Mouse (Mus musculus): Measurements from ENCODE around the gene Nubp1. TPM values are rescaled to one million over a fixed set of nuclear protein-coding genes. Genes with fewer than 3 reads are reported as not detected.

The Nubp1 gene
- 35.9 and 42.6 TPM in 2 replicates for total RNA-seq (2017)

GRCm38 (mm10) chr16:10411764-10412746, at the start of gene Nubp1:
Gene Nubp1, plus strand, starts transcription at chr16:10411948.
- peak; percentile 97 to 98 for ATAC-seq (replicated peaks in 1 of 2; ENCODE audit: insufficient read depth in 1 of 2, low FRiP score in 2 of 2, low TSS enrichment in 1 of 2, low read depth in 1 of 2, poor library complexity in 2 of 2, severe bottlenecking in 2 of 2)

DNA sequence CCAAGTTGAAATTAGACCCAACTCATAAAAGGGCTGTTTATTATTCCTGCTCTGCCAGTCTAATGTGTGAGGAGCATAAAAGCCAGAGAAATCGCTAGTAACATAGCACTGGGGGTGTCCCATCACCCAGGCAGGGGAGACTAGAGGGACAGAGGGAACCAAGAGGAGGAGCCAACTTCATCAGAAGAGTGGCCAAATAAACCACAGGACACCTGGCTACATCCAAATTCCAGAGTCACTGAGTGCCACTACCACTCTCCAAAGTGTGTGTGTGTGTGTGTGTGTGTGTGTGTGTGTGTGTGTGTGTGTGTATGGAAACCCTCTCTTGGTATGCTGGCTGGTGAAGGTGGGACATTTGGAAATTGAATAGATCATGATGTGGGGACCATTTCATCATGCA, 48.7 kb upstream of the Nubp1 start:
- no peak for ATAC-seq (replicated peaks in 1 of 2; ENCODE audit: insufficient read depth in 1 of 2, low FRiP score in 2 of 2, low TSS enrichment in 1 of 2, low read depth in 1 of 2, poor library complexity in 2 of 2, severe bottlenecking in 2 of 2)

- ATAC-seq (replicated peaks in 1 of 2; ENCODE audit: insufficient read depth in 1 of 2, low FRiP score in 2 of 2, low TSS enrichment in 1 of 2, low read depth in 1 of 2, poor library complexity in 2 of 2, severe bottlenecking in 2 of 2): no peak
Observed at GRCm38 (mm10) chr16:10365796-10366195, 46.0 kb upstream of the Nubp1 start.

DNA sequence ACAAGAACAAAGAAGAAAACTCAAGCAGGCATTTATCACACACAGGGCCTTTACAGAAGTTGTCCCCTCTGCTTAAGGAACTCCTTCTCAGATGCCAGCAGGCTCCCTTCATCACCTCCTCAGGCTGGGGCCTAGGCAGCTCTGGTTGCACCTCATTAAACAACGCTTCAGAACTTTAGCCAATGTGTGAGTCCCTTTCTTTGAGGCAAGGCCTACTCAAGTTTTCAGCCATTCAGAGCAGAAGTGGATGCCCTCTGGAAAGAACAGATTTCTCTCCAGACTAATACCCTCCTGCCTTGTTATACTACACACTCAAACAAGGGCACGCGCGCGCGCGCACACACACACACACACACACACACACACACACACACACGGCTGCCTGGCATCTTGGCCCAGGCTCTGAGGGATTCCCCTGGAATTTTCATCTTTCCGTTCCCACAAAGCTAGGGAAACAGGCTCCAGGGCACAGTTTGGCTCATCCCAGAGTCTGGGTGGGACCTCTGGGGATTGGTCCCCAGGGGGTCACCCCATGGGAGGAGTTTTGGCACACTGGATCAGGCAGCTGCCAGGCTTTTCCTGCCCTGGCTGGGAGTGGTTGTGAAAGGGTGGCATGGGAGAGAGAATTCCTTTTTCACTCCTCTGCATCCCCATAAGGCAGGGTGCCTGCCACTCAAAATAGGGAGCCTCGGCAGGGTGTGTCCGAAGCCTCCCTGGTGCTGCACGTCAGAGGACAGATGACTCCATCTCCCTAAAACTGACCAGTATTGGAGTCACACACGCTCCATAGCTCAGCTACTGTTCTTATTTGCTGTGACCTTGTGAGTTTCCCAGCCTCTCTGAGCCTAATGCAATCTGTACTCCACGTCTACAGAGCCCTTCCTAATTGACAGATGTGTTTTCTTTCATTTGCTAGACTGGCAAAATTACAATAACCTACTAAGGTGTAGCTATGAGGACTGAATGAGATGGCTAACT, 45.2 kb upstream of the Nubp1 start:
- no peak for ATAC-seq (replicated peaks in 1 of 2; ENCODE audit: insufficient read depth in 1 of 2, low FRiP score in 2 of 2, low TSS enrichment in 1 of 2, low read depth in 1 of 2, poor library complexity in 2 of 2, severe bottlenecking in 2 of 2)

GRCm38 (mm10) chr16:10369468-10369934, 42.2 kb upstream of the Nubp1 start:
- no peak for ATAC-seq (replicated peaks in 1 of 2; ENCODE audit: insufficient read depth in 1 of 2, low FRiP score in 2 of 2, low TSS enrichment in 1 of 2, low read depth in 1 of 2, poor library complexity in 2 of 2, severe bottlenecking in 2 of 2)

GRCm38 (mm10) chr16:10369996-10370395, 41.8 kb upstream of the Nubp1 start:
- ATAC-seq (replicated peaks in 1 of 2; ENCODE audit: insufficient read depth in 1 of 2, low FRiP score in 2 of 2, low TSS enrichment in 1 of 2, low read depth in 1 of 2, poor library complexity in 2 of 2, severe bottlenecking in 2 of 2): no peak; a peak in 1 of 4 replicates

DNA sequence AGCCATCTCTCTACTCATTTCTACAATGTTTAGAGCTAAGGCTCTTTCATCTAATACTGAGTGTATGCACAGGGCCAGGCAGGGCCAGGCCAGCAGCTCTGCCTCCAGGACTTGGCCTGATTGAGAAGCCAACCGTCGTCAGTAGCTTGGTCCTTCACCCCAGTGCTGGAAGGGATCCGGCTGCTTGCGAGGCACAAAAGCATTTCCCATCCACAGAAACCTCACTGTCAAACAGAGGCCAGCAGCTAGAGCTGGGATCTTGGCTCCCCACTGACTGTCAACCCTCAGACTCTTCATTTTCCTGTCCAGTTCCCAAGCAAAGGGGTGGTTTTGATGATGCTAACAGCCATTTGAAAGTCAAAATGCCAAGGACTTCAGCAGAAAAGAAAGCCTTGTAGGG, 39.4 kb upstream of the Nubp1 start:
- ATAC-seq (replicated peaks in 1 of 2; ENCODE audit: insufficient read depth in 1 of 2, low FRiP score in 2 of 2, low TSS enrichment in 1 of 2, low read depth in 1 of 2, poor library complexity in 2 of 2, severe bottlenecking in 2 of 2): no peak

DNA sequence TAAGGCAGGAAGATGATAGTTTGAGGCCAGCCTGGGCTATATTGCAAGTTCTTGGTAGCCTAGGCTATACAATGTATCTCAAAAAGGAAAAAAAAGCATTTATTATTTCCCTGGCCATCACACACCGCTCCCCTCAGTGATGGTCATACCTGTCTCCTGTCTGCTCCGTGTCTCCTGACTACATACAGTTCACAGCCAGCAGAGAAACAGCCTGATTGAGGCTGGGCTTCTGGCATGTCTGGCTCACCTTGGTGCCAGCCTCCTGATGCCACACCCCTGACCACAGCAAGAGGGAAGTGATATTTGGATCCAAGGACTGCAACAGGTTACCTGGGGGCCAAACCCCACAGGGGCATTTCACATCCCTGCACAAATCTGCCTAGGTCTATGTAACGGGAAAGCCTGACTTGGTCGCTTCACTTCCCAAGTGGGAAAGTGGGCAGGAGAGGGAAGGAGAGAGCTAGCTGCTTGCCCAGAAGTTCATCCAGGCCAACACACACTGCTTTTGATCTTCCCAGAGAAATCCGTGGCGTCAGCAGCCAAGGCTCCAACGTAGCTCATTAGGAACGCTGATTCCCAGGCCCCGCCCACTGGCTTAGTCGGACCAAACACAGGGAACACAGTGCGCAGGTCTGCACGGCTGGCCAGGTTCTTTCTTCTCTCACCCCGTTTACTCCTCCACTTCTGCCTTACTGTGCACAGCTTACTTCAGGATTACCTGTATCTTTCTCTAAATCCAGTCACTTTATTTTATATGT, 37.3 kb upstream of the Nubp1 start:
- no peak for ATAC-seq (replicated peaks in 1 of 2; ENCODE audit: insufficient read depth in 1 of 2, low FRiP score in 2 of 2, low TSS enrichment in 1 of 2, low read depth in 1 of 2, poor library complexity in 2 of 2, severe bottlenecking in 2 of 2)

GRCm38 (mm10) chr16:10377286-10377685, 34.5 kb upstream of the Nubp1 start:
- ATAC-seq (replicated peaks in 1 of 2; ENCODE audit: insufficient read depth in 1 of 2, low FRiP score in 2 of 2, low TSS enrichment in 1 of 2, low read depth in 1 of 2, poor library complexity in 2 of 2, severe bottlenecking in 2 of 2): no peak

GRCm38 (mm10) chr16:10379531-10379930, 32.2 kb upstream of the Nubp1 start:
- ATAC-seq (replicated peaks in 1 of 2; ENCODE audit: insufficient read depth in 1 of 2, low FRiP score in 2 of 2, low TSS enrichment in 1 of 2, low read depth in 1 of 2, poor library complexity in 2 of 2, severe bottlenecking in 2 of 2): no peak

DNA sequence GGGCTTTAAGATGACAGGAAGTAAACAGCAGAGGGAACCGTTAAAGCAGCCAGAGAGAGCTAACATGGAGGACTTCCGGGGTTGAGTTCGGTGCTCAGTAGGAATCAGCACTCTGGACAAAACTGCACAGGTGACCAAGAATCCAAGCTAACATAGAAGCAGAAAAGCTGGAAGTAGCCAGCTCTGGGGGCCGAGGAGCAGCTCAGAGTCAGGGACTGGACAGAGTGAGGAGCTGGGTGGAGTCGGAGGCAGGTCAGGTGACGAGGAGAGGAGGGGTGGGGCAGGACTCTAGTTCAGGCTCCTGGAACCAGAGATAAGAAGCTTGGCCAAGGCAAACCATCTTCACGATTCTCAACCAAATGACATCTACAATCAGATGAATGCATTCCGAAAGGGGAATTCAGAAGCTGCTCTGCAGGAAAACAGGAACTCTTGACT, 27.7 kb upstream of the Nubp1 start:
- peak; percentile 78 to 90 for ATAC-seq (replicated peaks in 1 of 2; ENCODE audit: insufficient read depth in 1 of 2, low FRiP score in 2 of 2, low TSS enrichment in 1 of 2, low read depth in 1 of 2, poor library complexity in 2 of 2, severe bottlenecking in 2 of 2)

DNA sequence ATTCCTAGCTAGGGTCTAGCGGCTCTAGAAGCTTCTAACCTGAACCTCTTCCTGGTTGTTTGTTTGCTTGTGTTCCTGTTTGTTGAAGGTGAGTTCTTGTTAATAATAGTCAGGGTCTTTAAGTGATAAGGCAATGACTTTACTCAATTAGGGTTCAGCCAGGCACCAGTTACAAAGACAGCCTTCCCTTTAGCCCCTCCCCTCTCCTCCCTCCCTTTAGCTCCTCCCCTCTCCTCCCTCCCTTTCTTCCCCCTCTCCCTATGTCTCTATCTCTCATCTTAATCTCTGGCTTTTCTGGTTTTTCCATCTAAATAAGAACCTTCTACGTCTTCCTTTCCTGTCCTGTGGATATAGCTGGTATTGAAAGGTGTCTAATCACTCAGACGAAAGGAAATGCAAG, 27.2 kb upstream of the Nubp1 start:
- ATAC-seq (replicated peaks in 1 of 2; ENCODE audit: insufficient read depth in 1 of 2, low FRiP score in 2 of 2, low TSS enrichment in 1 of 2, low read depth in 1 of 2, poor library complexity in 2 of 2, severe bottlenecking in 2 of 2): peak in 1 of 2 experiments; percentile 34; a peak in 2 of 4 replicates

GRCm38 (mm10) chr16:10385261-10385660, 26.5 kb upstream of the Nubp1 start:
- ATAC-seq (replicated peaks in 1 of 2; ENCODE audit: insufficient read depth in 1 of 2, low FRiP score in 2 of 2, low TSS enrichment in 1 of 2, low read depth in 1 of 2, poor library complexity in 2 of 2, severe bottlenecking in 2 of 2): no peak

DNA sequence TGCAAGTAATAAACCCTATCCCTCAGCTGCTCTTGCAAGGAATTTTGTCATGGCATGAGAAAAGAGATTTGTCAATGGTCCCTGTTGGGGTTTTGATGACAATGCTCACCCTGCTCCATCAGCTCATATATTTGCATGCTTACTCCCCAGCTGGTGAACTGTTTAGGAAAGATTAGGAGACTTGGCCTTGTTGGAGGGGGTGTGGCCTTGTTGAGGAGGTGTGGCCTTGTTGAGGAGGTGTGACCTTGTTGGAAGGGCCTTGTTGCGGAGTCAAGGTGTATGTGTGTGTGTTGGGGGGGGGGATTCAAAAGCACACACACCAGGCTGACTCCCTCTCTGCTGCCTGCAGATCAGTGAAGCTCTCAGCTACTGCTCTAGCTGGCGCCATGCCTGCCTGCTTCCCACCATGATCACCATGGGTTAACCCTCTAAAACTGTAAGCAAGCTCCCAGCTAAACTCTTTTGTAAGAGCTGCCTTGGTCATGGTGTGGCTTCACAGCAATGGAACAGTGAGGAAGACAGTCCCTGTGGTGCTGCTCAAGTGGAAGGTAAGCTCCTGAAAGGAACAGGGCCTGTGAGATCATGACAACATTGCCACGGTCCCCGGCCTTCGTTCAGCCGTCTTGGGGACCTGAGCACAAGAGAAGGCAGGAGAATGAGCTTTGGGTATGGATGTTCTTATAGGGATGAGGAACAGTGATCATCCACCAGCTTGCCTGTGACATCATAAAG, 22.9 kb upstream of the Nubp1 start:
- no peak for ATAC-seq (replicated peaks in 1 of 2; ENCODE audit: insufficient read depth in 1 of 2, low FRiP score in 2 of 2, low TSS enrichment in 1 of 2, low read depth in 1 of 2, poor library complexity in 2 of 2, severe bottlenecking in 2 of 2)

DNA sequence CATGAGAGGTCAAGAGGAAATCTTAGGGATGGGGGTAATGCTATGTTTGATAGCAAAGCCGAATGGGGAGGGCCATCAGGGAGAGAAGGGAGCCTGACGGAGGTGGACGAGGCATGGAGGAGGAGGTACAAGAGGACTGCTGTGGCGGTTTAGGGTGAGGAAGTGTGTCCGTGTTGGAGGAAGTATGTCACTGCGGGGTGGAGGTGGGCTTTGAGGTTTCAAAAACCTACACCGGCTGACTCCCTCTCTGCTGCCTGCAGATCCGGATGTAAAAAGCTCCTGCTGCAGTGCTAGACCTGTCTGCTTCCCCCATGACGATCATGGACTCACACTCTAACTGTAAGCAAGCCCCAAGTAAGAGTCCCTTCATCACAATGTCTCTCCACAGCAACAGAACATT, 19.2 kb upstream of the Nubp1 start:
- ATAC-seq (replicated peaks in 1 of 2; ENCODE audit: insufficient read depth in 1 of 2, low FRiP score in 2 of 2, low TSS enrichment in 1 of 2, low read depth in 1 of 2, poor library complexity in 2 of 2, severe bottlenecking in 2 of 2): peak; percentile 91 to 98

- ATAC-seq (replicated peaks in 1 of 2; ENCODE audit: insufficient read depth in 1 of 2, low FRiP score in 2 of 2, low TSS enrichment in 1 of 2, low read depth in 1 of 2, poor library complexity in 2 of 2, severe bottlenecking in 2 of 2): no peak
Observed at GRCm38 (mm10) chr16:10394699-10395540, 16.8 kb upstream of the Nubp1 start, which contains the start of gene Tekt5. Gene Tekt5, minus strand, starts transcription at chr16:10395490.
